Mouse (Mus musculus) cortical plate, adult 2 months (tissue): Measurements from ENCODE around the gene Tnnc2. TPM values are rescaled to one million over a fixed set of nuclear protein-coding genes. Genes with fewer than 3 reads are reported as not detected.

Source experiments
- H3K27ac ChIP-seq: fragments of 200-500 bp; 2 replicates; pipeline ENCODE4 v1.5.1; 2012; ENCODE audit warnings: low read length, control low read depth, inconsistent platforms; ENCODE audit not compliant: insufficient read depth
- H3K4me1 ChIP-seq: fragments of 200-500 bp; 2 replicates; pipeline ENCODE4 v1.6.1; 2011; ENCODE audit warnings: low read length; ENCODE audit not compliant: control insufficient read depth, insufficient read depth
- H3K4me3 ChIP-seq: fragments of 200-500 bp; 2 replicates; pipeline ENCODE4 v1.5.1; 2011; ENCODE audit warnings: mild to moderate bottlenecking, low read length, control low read depth; ENCODE audit not compliant: insufficient read depth
- CTCF ChIP-seq: fragments of 200-500 bp; IDR thresholded peaks from 2 replicates; pipeline ENCODE4 v1.5.1; 2011; ENCODE audit warnings: mild to moderate bottlenecking, control low read depth, low read length; ENCODE audit not compliant: insufficient read depth; ENCODE audit errors: extremely low read depth
- POLR2A ChIP-seq: fragments of 200-500 bp; IDR thresholded peaks from 2 replicates; pipeline ENCODE4 v1.6.1; 2011; ENCODE audit warnings: mild to moderate bottlenecking, low read length, control low read depth; ENCODE audit not compliant: insufficient read depth; ENCODE audit errors: extremely low read depth
- polyA plus RNA-seq: library from polyadenylated mRNA; depleted of rRNA; stranded (reverse); fragments of >200 nt; gene quantifications from 2 replicates; pipeline ENCODE4 v1.2.3, GENCODE M21; 2012

Tnnc2 gene
- polyA plus RNA-seq, 1 experiment: 1.6 TPM

DNA sequence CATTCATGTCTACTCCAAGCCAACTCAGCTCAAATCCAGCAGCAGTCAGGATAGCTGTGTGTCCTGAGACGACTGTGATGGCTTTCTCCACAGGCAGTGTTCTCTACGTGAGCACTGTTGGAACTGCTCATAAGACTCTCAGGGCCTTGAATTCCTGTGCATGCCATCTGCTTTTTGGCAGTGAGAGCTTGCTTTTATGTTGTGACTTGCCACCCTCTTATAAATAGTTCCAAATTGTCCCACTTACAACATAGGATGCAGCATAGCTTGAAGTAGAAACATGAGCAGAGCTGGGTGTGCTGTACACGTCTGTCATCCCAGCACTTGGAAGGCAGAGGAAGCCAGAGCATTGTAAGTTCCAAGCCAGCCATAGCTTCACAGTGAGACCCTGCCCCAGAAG lies 13.9 kb downstream of the Tnnc2 start:
- H3K4me3 ChIP-seq: no peak overlapping the region
- TF ChIP-seq CTCF (no peak), POLR2A (no peak)
- no peaks in the 10 kb centered on the region for H3K4me1 ChIP-seq
- H3K27ac ChIP-seq: no peak overlapping the region

GRCm38 (mm10) chr2:164762593-164762992 lies 17.2 kb downstream of the Tnnc2 start:
- TF ChIP-seq POLR2A: no peak
- no peak for TF ChIP-seq CTCF
- no peak overlapping the region for H3K4me3 ChIP-seq
- H3K4me1 ChIP-seq: no peaks in the 10 kb centered on the region
- H3K27ac ChIP-seq: no peak overlapping the region

DNA sequence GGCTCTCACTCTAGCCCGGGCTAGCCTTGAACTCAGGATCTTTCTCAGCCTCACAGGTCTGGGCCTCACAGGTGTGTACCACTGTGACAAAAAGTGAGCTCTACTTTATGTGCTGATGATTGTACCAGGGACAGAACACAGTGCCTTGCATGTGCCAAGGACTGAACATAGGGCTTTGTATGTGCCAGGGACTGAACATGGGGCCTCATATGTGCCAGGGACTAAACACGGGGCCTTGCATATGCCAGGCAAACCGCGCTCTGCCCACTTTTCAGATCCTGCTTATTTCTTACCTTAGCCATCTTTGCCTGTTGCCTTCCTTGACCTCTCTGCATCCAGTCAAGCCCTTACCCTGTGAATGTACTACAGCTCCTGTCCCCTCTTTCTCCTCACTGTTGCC lies 17.8 kb downstream of the Tnnc2 start:
- H3K27ac ChIP-seq: no peak overlapping the region
- TF ChIP-seq CTCF: no peak
- no peak for TF ChIP-seq POLR2A

GRCm38 (mm10) chr2:164761502-164761901 lies 18.3 kb downstream of the Tnnc2 start:
- no peak overlapping the region for H3K4me3 ChIP-seq
- no peak overlapping the region for H3K27ac ChIP-seq
- TF ChIP-seq POLR2A (no peak), CTCF (no peak)
- H3K4me1 ChIP-seq: no peaks in the 10 kb centered on the region

More for the DNA sequence above, 17.8 kb downstream of the Tnnc2 start:
- no peak overlapping the region for H3K4me3 ChIP-seq
- no peaks in the 10 kb centered on the region for H3K4me1 ChIP-seq

DNA sequence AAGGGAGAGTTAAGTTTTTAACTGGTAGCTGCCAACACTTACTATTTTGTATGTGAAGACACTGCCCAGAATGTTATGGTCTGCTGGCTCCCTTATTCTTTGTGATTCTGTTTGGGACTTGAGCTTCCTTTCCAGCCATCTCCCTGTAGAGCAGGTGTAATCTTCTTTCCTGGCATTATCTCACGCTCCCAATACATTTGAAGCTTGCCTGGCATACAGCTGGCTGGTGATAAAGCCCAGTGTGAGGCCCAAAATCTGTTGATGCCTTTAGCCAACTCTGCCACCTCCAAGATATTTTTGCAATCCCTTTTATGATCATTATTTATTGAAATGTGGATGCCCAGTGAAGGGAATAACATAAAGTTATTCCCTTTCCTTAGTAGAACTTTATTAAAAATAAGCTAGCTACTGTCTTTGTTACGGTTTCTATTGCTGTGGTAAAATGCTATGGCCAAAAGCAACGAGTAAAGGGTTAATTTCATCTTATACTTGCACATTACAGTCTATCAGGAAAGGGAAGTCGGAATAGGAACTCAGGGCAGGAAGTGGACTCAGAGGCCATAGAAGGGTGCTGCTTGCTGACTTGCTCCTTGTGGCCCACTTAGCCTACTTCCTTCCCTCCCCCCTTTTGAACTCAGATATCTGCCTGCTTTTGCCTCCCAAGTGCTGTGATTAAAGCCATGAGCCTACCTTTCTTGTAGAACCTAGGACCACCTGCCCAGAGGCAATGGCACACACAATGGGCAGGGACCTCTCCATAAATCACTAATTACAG lies 19.5 kb downstream of the Tnnc2 start:
- no peaks in the 10 kb centered on the region for H3K4me1 ChIP-seq
- TF ChIP-seq CTCF (no peak), POLR2A (no peak)
- H3K27ac ChIP-seq: no peak overlapping the region
- no peak overlapping the region for H3K4me3 ChIP-seq

- Histone ChIP-seq H3K4me3 (no peak overlapping the region), H3K27ac (no peak overlapping the region), H3K4me1 (no peaks in the 10 kb centered on the region)
- TF ChIP-seq CTCF: no peak
- no peak for TF ChIP-seq POLR2A
These were observed 21.1 kb downstream of the Tnnc2 start for GRCm38 (mm10) chr2:164758692-164759091.

GRCm38 (mm10) chr2:164757841-164758240 lies 21.9 kb downstream of the Tnnc2 start:
- H3K4me1 ChIP-seq: no peaks in the 10 kb centered on the region
- TF ChIP-seq POLR2A (no peak), CTCF (no peak)
- H3K27ac ChIP-seq: no peak overlapping the region
- no peak overlapping the region for H3K4me3 ChIP-seq

DNA sequence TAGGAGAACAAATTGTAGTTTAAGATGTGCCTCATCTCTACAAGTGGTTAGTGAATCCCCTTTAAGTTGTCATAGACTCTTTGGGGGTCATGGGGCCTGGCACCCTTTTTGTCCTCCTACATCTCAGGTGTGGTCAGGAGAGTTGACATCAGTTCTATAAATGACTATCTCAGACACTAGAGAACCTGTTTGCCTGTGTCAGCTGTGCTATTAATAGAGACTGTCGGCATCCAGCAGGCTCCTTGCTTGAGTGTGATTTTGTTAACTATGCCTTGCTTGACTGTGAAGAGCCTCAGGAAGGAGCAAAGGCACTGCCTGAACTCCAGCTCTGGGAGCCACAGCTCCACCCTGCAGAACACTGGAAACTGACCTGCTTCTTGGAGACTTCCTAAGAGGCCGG lies 25.0 kb downstream of the Tnnc2 start:
- no peak overlapping the region for H3K27ac ChIP-seq
- no peak for TF ChIP-seq POLR2A
- H3K4me1 ChIP-seq: no peaks in the 10 kb centered on the region
- H3K4me3 ChIP-seq: no peak overlapping the region

DNA sequence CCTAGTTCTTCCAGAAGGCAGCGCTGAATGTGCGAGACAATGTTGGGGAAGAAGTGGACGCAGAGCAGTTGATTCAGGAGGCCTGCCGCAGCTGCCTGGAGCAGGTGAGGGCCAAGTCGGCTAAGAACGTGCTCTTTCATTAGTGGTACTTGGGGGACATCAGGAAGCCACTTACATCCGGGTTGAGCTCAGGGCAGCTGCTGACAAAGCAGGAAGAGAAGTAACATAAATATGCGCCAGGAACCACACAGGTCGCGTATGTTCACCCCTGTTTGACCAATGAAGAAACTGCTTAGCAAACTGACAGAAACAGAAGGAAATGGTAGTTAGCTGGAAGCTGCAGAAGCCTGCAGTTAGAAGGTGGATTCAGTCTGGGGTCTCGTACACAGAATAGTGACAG lies 25.7 kb downstream of the Tnnc2 start:
- H3K4me3 ChIP-seq: no peak overlapping the region
- no peak overlapping the region for H3K27ac ChIP-seq
- H3K4me1 ChIP-seq: no peaks in the 10 kb centered on the region
- TF ChIP-seq CTCF (no peak), POLR2A (no peak)

GRCm38 (mm10) chr2:164752454-164752853 lies 27.3 kb downstream of the Tnnc2 start:
- no peak overlapping the region for H3K4me3 ChIP-seq

More at GRCm38 (mm10) chr2:164752454-164752853, 27.3 kb downstream of the Tnnc2 start:
- no peak overlapping the region for H3K27ac ChIP-seq
- peaks cover 1% of the 10 kb centered on the region; the same call in 1 of the 2 replicates for H3K4me1 ChIP-seq
- TF ChIP-seq CTCF (no peak), POLR2A (no peak)
